Mouse (Mus musculus): ENCODE data around the gene Sgcd.

GRCm38 (mm10) chr11:47387726-47388125 lies 601.0 kb downstream of the Sgcd start:
- TF ChIP-seq MEF2A (IDR thresholded peaks at IDR 0.05; ENCODE audit: borderline replicate concordance, low read depth, low read length): no peak
- TF ChIP-seq CHD1 (IDR thresholded peaks at IDR 0.05; ENCODE audit: low read depth, low read length): no peak
- peak; percentile 32 to 66; a peak in 3 of 4 replicates for TF ChIP-seq CTCF (conservative IDR thresholded peaks at IDR 0.05 in 1 of 2, IDR thresholded peaks at IDR 0.05 in 1 of 2; ENCODE audit: low read depth in 2 of 2, low read length in 2 of 2)
- no peak for TF ChIP-seq SIN3A (IDR thresholded peaks at IDR 0.05; ENCODE audit: low read length)
- no peak for TF ChIP-seq POLR2A (IDR thresholded peaks at IDR 0.05; ENCODE audit: low read depth, low read length)
